Mouse (Mus musculus): Measurements from ENCODE around the gene Igfbpl1.
A peak's percentile ranks its signal among the peaks of the same experiment; 100 is the strongest.

Igfbpl1 gene

DNA sequence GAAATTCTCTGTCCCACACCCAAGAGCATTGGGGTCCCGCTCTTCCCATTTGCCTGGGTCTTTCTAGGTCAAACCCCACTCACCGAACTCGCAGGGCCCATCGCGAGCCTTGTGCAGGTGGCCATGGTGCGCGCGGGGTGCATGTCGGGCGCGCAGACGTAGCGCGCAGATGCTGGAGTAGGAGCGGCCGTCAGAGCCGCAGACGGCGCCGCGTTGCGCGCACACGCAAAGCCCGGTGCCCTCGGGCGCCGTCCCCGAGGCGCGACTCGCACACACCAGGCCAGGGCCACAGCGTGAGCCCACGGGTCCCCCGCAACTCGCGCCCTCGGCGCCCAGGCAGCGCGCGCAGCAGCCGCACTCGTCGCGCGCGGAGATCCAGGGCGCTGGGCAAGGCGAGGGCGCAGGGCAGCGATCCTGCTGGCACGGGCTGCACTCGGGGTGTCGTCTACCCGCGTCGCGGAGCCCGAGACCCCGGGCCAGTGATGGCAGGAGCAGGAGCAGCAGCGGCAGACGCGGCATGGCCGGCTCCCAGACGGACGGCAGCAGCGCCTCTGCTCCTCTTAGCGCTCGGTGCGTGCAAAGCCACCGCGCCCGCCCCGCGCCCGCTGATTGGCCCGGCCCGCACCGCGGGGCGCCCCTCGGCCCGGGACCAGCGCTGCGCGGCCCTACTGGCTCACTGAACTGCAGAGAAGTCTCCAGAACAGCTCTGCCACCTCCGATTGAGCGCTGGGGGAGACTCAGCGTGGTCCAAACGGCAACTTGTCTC, at the start of gene Igfbpl1:
Gene Igfbpl1, minus strand, starts transcription at position 649 of the 766 bp plus-strand sequence.
- no peak for DNase-seq (ENCODE audit: low spot score in 2 of 2)

DNA sequence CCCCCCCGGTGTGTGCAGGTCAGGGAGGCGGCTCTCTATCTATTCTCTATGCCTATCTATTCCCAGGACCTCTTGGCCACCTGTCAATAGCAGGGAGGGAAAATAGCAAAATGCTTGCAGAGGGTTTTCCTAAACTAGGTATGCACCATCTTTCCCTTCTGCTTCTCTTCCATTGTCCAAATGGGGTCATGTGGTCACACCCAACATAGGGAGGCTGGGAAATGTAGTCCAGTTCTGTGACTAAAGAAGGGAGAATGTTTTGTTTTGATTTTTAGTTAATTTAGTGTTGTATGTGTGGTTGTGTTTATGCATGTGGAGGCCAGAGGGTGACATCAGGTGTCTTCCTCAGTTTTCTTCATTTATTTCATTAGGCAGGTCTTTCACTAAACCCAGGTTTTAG, 45.4 kb upstream of the Igfbpl1 start:
- DNase-seq (ENCODE audit: low spot score in 2 of 2): no peak

DNA sequence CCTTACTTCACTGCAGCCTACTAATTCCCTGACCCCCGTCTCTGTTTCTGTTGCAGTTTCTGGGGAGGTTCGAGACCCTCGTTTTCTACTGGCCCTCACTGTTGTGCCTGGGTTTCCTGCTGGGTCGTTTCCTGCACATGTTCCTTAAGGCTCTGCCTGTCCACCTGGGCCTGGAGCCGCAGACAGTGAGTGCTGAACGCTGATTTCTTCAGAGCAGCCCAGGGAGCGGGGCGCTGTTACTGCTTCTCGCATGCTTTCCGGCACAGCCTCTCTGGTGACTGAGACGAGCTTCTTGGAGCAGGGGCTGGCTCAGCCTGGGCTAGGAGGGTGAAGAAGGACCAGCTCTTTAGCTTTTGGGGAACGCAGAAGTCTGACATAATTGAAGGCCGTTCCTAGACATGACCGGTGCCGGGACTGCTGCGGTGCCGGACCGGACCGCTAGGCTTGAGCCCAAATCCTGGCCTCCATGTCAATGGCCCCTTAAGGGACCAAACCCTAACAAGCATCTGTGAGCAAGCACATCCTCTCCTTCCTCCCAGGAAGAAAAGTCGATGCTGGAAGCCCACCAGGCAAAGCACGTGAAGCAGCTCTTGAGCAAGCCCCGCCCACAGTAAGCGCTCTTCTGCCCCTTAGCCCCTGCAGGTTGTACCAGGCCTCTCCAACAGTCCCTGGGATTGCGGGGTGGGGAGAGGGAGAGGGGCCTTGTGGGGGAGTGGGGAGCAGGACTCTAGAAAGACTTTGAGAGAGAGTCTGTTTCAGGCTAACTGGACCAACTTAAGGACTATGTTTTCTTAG, 42.5 kb upstream of the Igfbpl1 start:
- no peak for DNase-seq (ENCODE audit: low spot score in 2 of 2)

DNA sequence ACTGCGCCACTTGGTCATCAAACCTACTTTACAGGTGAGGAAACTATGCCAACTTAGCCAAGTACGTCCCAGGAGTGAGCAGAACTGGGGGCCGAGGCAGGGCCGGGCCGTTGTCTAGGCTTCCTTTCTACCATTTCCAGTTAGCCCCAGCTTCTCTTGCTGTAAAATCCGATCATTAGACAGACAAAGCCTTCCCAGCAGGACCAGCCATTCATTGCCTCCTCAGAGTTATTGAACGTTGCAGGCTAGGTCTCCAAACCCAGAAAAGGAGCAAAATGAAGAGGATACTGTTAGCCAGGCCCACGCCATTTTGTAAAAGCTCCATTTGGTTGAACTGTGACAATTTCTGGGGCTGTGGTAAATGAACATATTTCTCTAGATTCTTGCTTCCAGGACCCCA, 40.7 kb upstream of the Igfbpl1 start:
- DNase-seq (ENCODE audit: low spot score in 2 of 2): no peak

DNA sequence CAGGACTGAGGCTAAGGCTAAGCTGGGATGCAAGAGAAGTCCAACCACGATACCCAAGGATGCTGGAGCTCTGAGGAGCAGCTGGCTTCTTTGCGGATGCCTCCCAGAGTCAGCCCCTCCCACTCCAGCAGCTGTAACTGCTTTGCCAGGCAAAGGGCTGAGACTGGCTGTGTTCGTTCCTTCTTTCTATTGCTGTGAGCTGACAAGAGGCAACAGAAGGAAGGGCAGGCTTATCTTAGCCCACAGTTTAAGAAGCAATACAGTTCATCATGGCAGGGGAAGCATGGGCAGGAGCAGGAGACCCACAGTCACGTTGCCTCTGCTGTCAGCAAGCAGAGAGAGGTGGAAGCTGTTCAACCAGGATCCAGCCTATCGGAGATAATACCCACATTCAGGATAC, 34.4 kb upstream of the Igfbpl1 start:
- DNase-seq (ENCODE audit: low spot score in 2 of 2): no peak

DNA sequence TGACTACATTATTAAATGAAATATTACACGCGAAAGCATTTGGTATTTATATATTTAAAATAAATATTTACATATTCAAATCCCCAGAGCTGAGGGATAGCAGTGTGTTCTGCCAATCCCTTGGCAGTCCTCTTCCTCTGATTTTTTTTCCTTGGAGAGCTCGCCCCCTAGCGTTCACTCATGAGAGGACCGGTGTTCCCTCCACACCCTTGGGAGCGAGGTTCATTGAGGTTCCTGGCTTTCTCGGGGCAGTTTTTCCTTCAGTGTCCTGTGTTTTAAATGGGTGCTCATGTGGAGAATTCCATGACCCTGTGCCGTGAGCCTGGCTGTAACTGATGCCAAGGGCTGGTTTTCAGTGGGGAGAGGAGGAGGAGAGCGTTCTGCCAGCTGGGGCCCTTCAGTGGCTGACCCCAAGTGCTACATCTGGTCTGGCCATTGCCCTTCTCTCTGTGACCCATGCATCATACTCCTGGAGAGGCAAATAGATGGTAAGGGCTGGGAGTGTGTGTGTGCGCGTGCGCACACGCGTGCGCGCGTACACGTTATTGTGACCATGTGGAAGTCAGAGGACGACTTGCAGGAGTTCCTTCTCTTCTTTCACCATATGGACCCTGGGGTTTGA, 29.2 kb upstream of the Igfbpl1 start:
- DNase-seq (ENCODE audit: low spot score in 2 of 2): peak; percentile 78 to 86

DNA sequence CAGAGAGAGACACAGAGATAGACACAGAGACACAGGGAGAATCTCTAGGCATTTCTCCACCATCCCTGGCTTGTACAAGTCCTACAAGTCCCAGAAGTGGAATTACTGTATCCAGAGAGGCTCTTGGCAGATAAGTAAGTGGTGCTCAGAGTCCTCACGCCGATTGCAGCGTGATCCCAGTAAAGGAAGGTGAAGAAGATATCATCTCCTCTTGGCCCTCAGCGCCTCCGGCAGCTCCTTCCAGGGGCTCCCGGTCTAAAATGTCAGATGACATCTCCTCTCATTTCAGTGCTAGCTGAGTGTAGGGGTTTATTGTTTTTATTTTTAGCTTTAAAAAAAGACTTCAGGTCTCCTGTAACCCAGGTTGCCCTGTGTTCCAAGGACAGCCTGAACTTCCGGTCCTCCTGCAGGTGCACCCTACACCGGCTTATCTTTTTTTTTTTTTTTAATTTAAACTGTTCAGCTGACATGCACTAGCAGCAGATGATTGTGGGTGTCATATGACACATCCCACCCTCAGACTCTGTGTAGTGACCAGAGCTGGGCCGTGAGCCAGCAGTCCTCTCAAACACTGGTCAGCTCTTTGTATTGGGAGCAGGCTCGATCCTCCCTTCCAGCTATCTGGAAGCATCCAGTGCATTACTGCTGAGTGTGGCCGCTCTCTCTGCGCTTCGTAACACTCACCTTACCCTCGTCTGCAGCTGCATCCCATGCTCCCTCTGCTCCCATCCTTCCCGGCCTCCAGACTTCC, 26.9 kb upstream of the Igfbpl1 start:
- DNase-seq (ENCODE audit: low spot score in 2 of 2): no peak

DNA sequence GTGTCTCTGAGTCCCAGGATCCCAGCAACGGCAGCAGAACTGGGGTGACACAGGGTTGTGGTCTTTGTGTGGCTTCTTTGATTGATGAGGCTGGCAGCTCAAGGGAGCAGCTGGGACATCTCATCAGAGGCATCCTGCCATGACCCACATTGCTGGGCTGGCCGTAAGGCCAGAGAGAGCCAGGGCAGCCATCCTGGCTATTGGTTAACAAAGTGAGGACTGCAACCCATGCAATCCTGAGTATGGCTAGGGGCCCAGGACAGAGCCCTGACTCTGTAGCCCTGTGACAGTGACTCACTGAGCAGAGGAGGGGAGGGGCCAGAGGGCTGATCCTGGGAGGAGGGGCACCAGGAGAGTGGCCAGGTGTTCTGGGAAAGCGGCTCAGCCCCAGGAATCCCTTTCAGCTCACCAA, 24.9 kb upstream of the Igfbpl1 start:
- DNase-seq (ENCODE audit: low spot score in 2 of 2): no peak

DNA sequence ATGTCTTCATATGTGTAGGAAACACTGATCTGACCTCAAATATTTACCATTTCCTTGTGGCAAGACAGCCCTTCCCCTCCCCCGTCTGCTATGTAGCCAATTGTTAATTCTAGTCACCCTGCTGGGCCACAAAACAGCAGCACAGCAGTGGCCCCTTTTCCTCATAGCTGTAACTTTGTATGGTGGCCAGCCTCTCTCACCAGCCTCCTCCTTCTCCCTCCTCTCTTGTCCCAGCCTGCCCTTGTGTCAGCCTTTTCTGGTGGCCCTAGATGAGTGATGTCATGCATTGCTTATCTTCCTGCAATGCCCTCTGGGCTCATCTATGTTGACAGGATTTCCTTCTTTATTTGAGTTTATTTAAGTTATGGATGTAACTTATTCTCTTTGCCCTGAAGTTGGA, 22.7 kb upstream of the Igfbpl1 start:
- no peak for DNase-seq (ENCODE audit: low spot score in 2 of 2)

DNA sequence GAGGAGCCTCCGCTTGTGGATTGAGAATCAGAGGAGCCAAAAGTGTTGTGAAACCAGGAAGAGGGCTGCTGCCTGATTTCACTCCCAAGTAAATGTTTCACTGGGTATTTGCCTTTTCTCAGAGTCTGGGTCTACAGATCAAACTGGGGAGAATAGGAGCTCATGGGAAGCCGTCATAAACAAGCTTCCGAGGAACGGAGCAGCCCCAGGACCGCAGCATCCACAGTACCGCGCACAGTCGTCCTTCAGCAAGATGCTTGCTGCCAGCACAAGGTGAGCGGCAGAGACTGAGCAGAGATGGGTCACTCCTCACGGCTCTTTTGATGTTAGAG, 22.1 kb upstream of the Igfbpl1 start:
- no peak for DNase-seq (ENCODE audit: low spot score in 2 of 2)

DNA sequence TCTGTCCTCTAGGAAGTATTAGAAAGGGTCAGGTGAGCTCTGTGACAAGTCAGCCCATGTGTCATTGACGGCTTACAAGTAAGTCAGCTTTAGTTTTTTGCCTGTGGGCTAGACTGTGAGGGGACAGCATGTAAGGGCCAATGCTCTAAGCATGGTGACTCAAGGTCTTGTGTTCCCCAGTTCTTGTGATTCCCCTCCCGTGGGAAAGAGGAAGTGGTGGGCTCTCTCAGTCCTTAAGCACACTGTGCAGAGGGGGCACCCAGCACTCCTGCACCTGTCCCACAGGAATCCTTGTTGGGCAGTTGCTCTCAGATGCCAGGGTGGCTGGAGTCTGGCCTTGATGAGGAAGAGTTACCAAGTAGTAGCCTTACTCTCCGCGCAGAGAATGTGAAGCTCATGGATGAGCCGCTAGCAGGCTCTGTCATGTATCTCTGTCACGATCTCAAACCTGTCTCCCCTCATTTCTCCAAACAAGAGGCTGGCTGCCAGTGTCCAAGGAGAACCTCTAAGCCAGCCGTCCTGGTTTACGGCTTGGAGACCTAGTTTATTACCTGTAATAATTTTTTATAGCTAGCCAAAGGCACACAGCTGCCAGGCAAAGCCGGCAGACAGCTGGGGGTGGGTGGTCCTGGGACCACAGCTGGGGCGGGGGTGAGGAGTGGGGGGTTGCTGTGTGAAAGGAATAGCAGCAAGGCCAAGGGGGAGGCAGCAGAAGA, 21.5 kb upstream of the Igfbpl1 start, which contains the start of gene Stra6l:
Gene Stra6l, plus strand, starts transcription at position 556 of the 716 bp plus-strand sequence.
- no peak for DNase-seq (ENCODE audit: low spot score in 2 of 2)

DNA sequence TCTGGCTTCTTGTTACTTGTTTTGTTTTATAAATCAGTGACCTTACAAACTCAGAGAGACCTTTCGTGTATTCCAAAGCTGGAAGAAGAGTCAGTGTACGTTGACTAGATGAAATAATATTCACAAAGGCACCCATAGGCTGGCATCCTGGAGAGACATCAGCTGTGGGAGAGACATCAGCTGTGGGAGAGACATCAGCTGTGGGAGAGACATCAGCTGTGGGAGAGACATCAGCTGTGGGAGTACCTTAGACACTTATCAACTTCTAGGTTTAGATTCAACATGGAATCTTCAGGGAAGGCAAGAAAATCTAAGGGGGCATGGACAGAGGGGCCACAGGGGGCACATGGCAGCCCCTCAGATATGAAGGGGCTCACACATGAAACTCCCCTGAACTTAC, 19.5 kb upstream of the Igfbpl1 start:
- DNase-seq (ENCODE audit: low spot score in 2 of 2): no peak

DNA sequence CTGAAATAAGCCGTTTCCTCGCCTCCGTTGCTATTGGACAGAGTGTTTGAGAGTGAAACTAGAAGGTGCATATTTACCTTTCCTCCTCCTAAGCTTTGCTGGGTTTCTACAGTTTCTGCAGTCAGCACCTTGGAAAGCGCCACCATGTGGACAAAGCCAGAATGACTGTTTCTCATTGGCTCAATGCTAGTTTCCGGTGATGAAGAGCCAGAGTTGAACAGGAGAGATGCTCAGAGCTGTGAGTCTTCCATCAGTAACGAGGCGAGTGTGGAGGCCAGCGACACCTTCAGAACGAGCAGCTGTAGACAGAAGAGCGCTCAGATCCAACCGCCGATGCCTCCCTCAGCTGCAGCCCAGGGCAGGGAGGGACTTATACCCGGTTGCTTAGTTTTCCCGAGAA, 17.6 kb upstream of the Igfbpl1 start:
- peak; percentile 61 to 67 for DNase-seq (ENCODE audit: low spot score in 2 of 2)

DNA sequence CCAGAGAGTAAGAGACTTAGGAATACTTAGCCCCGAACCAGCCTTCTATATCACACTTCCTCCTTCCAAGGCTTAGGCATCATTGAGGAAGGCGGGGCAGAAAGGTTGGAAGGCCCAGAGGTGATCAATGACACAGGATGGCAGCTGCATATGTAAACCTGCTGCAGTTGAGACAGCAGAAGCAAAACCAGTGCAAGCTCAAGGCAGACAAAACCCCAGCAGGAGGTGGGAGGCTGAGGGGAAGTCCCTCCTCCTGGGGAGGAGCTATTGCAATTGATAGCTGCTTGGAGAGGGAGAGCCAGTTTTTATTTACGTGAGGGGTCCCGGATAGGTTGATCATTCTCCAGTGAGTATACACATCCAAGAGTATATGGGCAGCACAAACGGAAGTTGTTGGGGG, 6.7 kb upstream of the Igfbpl1 start:
- no peak for DNase-seq (ENCODE audit: low spot score in 2 of 2)

DNA sequence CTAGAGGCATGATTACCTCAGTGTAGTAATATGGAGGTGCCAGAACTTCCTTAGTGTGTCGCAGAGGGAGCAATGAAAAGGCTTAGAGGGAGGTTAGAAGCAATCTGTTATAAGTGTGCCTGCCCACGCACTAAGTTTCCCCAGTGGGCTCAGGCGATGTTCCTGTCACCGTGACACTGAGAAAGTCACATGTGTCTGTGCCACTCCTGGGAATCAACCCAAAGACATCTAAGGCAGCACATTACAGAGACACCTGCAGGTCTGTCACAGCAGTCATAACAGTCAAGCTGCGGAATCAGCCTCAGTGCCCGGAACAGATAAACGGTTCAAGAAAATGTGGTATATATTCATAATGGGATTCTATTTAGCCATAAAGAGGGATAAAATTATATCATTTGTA, 5.3 kb upstream of the Igfbpl1 start:
- peak; percentile 39 to 52 for DNase-seq (ENCODE audit: low spot score in 2 of 2)

DNA sequence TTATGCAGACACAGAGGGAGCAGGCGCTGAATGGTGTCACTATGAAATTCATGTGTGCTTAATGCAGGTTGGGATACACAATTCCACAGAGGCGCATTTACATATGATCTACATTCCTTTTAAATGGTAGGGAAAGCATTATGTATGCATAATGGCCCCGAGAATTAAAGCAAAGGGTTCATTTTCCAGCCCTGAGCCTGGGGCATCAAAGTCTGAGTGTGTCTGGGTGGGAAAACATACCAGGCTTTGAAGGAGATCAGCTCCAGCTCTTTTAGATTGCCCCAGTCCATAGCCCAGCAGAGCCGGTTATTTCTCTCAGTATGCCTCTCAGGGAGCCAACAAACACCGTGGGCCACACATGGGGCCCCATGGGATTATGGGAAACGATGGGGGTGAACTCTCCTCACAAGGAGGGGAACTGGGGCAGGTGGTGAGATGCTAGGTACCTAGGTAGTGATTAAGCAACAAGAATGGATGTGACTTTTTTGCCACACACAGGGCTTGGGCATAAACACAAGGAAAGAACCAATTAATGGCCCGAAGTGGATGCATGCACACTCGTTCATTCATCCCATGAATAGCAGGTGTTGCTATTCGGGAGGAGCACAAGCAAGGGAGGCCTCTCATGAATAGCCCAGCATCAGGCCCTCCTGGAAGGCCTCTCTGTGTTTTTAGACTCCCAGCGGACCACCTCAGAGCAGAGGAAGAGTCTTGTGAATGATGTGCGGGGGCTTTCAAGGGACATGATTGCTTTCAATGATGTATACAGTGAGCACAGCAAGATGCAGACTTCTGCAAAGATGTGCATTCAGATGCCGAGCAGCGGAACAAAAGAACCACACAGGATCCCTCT, 3.4 kb upstream of the Igfbpl1 start:
- DNase-seq (ENCODE audit: low spot score in 2 of 2): no peak

DNA sequence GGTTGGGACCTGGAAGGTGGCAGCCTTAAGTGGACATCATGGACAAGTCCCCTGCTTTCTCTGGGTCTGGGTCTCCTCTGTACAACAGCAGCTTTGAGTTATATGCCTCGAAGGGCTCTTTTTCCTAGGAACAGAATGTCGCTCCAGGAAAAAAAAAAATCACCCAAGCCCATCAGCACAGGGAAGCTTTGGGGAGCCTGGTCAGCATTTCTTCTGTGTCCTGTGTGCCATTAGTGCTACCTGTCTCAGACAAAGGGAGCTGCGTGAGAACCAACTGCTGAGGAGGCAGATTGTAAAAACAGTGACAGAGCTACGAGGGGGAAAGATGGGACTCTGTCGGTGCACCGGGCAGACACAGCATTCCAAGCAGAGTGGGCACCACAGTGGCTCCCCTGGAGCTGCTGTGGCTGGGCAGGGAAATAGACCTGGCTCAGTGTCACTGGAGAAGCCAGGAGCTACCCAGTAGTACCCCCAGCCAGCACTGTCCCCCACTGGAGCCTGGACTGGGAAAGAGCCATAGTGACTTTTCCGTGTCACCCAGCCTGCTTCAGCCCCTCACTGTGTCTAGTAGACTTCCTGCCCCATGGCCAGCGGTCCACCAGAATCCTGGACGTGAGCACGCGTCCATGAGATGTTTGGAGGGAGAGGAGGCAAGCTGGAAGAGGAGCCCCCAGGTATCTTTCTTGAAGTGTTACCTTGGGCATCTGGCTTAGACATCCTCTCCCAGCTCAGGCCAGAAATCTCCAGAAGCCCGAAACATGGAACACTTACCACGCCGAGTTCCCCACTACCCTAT, 1.8 kb downstream of the Igfbpl1 start:
- no peak for DNase-seq (ENCODE audit: low spot score in 2 of 2)

DNA sequence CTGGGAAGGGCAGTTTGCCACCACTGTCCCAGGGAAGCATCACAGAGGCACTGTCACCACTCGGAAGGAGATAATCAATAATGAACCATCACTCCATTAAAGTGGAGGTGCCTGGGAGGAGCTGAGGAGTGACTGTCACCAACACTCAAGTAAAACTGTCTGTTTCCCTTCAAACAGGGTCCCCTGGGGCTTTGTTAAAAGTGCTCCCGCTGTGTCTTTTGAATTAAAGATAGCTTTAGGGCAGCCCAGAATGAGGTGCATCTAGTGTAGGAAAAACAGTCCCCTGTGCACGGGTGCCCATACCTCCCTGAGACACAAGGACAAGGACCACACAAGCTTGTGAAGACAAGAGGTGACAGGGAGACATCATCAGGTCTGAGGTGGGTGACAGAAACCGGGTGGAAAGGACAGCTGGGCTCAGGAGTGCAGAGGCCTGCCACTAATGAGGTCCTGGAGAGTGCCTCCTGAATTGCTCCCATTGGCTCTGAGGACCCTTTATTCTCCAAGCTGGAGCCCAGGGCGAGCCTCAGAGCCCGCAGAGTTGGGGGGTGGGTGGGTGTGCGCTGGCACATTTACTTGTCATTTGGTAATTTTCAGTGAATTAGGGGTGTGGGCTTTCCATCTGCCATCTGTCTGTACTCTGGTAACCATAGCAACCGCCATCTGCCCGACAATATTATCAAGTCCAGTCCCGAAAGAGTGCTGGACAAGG, 2.5 kb downstream of the Igfbpl1 start:
- DNase-seq (ENCODE audit: low spot score in 2 of 2): no peak
